Mouse (Mus musculus) ovary, adult 10 weeks (tissue): ENCODE measurements around the gene March9. TPM values are rescaled to one million over a fixed set of nuclear protein-coding genes. Genes with fewer than 3 reads are reported as not detected.

Experiments
- polyA plus RNA-seq: library from polyadenylated mRNA; stranded (reverse); fragments of 350-450 nt; fragmentation: Illumina TruSeq; extraction: RNeasy Lipid Tissue Mini Kit (QIAGEN cat#74804); gene quantifications from one replicate; pipeline ENCODE4 v1.2.3, GENCODE M21; 2014

Gene March9
- 3.0 TPM for polyA plus RNA-seq

GRCm38 (mm10) chr10:127059968-127060916 lies at the start of gene March9:
TSS of gene March9 (minus strand) at chr10:127060184.

GRCm38 (mm10) chr10:127075080-127075479 lies 15.1 kb upstream of the March9 start, which contains the start of gene Agap2:
TSS of gene Agap2 (plus strand) at chr10:127075284.

GRCm38 (mm10) chr10:127070190-127071121 lies 10.5 kb upstream of the March9 start, which contains the start of gene Tspan31:
TSS of gene Tspan31 (minus strand) at chr10:127070264.

GRCm38 (mm10) chr10:127063239-127063872 lies 3.4 kb upstream of the March9 start, which contains the start of gene Cdk4:
TSS of gene Cdk4 (plus strand) at chr10:127063534.

DNA sequence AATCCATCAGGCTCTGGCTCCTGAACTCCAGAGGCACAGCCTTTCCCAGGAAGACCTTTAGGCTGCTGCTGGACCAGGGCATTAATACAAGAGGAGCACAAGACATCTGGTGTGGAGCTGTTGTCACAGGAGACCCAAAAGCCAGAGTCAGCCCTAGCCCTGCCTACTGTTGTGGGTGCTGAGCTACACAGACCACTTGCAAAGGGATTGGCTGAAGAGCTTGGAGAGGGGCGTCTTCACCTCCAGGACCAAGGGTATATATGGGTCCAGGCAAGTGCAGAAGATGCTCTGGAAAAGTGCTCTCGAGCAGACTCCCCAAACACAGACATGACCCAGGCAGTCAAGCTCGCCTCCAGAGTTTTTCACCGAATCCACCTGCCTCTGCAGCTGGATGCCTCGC lies 12.0 kb downstream of the March9 start, which contains the start of gene Cyp27b1:
Gene Cyp27b1, plus strand, starts transcription at position 297 of the 400 bp plus-strand sequence.

DNA sequence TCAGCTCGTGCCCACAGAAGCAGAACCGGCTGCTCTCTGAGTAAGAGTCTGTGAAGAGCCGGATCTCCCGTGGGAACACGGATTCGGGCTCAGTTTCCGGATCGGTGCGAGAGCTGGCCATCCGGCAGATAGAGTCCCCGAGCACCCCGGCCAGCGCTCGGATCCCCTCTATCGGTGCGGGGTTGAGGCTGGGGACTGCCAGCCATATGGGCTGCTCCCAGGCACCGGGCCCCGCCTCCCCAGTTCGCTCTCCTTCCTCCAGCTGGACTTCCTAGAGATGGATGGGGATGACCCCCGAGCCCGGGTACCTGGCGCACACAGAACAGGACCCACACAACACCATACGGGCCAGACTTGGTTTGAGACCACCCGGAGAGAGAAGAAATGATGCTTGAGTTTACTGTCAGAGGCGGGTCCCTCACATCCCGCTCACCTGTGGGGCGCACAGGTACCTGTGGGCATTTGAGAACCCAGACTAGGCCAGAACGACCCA lies 18.7 kb downstream of the March9 start, which contains the start of the genes Mettl1 and Eef1akmt3:
Gene Mettl1, plus strand, starts transcription at position 141 of the 493 bp plus-strand sequence.
Gene Eef1akmt3, minus strand, starts transcription at position 240 of the 493 bp plus-strand sequence.

DNA sequence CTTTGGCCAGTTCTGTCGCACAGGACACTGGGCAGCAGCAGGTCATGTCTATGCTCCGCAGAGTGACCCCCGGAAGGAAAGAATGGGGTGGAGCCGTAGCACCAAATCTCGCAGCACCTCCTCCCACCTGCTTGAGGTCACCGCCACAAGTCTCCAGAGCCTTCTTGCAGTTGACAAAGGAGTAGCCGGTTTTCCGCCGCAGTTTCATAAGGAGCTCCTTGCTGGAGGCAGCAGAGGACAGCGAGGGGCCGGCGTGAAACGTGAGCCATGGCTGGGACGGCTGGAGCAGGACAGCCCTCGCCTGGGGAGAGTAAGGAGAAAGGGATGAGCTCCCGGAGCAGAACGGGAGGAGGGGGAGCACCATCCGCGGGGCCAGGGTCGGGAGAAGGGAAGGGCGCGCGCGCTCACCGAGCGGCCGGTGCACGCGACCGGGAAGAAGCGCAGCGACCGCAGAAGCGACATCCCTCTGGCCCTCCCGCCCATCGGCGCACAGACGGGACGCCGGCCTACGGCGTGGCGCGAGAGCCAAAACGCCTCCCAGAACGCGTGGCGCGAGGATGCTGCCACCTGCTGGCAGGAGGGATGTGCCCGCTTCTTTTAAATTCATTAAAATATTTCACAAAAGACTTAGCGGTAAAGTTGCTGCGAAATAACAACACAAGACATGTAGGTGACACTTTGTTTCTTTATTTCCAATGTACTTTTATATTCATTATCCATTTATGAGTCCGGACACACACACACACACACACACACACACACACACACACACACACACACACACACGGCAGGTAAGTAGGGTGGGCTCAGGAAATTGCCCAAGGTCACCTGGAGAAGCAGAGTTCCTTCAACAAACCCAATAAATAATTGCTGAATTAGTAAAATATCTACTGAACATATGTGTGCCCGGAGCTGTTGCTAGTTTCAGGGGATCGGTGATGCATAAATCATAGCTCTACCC lies 29.4 kb downstream of the March9 start, which contains the start of gene Tsfm:
Gene Tsfm, minus strand, starts transcription at position 505 of the 961 bp plus-strand sequence.

Other genes with a start within 250 kb of the March9 start
- gene Atp23, start 158.8 kb downstream of the March9 start, polyA plus RNA-seq = 5.4 TPM
- 49.7 TPM for gene Ctdsp2, start 81.5 kb downstream of the March9 start, polyA plus RNA-seq
- not detected for gene Avil, start 59.5 kb downstream of the March9 start, polyA plus RNA-seq
- gene Tsfm, start 29.3 kb downstream of the March9 start, polyA plus RNA-seq = 6.6 TPM
- gene Mettl1, start 18.8 kb downstream of the March9 start, polyA plus RNA-seq = 4.7 TPM
- 0.26 TPM for gene Eef1akmt3, start 18.7 kb downstream of the March9 start, polyA plus RNA-seq
- gene Cyp27b1, start 11.9 kb downstream of the March9 start, polyA plus RNA-seq = not detected
- 50.1 TPM for gene Cdk4, start 3.4 kb upstream of the March9 start, polyA plus RNA-seq
- 60.6 TPM for gene Tspan31, start 10.1 kb upstream of the March9 start, polyA plus RNA-seq
- gene Agap2, start 15.1 kb upstream of the March9 start, polyA plus RNA-seq = 0.23 TPM
- gene Os9, start 60.9 kb upstream of the March9 start, polyA plus RNA-seq = 8.6 TPM
- 0.31 TPM for gene B4galnt1, start 105.0 kb upstream of the March9 start, polyA plus RNA-seq
- gene Slc26a10, start 120.5 kb upstream of the March9 start, polyA plus RNA-seq = not detected
- gene Arhgef25, start 129.9 kb upstream of the March9 start, polyA plus RNA-seq = 18.3 TPM
- gene Dtx3, start 135.5 kb upstream of the March9 start, polyA plus RNA-seq = 2.9 TPM
- 11.7 TPM for gene Pip4k2c, start 151.4 kb upstream of the March9 start, polyA plus RNA-seq
- gene Kif5a, start 203.2 kb upstream of the March9 start, polyA plus RNA-seq = 0.26 TPM
- gene Dctn2, start 206.2 kb upstream of the March9 start, polyA plus RNA-seq = 16.8 TPM
- gene Mbd6, start 228.8 kb upstream of the March9 start, polyA plus RNA-seq = 3.0 TPM